Mouse (Mus musculus): ENCODE data around the gene Slit3. TPM values are rescaled to one million over a fixed set of nuclear protein-coding genes. Genes with fewer than 3 reads are reported as not detected.

The Slit3 gene
- polyA plus RNA-seq, 1 experiment from 2014 or later = 4.8 TPM

DNA sequence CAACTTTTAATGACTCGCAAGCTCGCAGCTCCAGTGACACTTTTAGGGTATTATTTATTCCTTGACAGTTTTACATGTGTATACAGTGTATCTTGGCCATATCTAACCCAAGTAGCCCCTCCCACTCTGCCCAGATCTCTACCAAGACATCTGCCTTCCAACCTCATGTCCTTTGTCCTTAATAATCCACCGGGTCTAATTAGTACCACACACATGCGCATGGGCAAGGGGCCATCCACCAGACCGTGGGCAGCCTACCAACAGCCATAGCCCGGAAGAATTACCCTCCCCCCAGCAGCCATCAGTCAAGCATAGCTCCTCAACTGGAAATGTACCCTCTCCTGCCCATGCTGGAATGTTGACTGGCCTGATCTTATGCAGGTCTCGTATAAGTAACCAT, 552.0 kb downstream of the Slit3 start:
- H3K4me2 ChIP-seq (replicated peaks; ENCODE audit: low read depth) = no peak overlapping the region

DNA sequence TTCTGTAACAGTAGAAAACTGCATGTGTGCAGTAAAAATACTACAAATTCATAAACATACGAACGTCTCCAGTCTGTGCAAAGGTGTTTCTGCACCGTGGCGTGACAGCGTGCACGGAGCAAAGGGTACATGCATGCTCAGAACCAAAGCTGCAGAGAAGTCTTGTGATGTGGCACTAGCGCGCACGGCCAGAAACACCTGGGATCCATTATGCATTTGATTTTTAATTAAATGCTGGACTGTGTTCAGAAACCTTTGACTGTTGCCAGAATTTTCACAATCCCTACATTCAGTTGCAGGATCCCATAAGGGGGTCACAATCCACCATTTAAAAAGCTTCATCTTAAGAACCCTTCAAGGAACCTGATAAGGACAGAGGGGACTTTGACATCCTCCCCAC, 553.2 kb downstream of the Slit3 start:
- WGBS = 99% methylated on average over 9 of the region's 9 CpGs

More for the DNA sequence above, 552.0 kb downstream of the Slit3 start:
- no peak for ATAC-seq
- Histone ChIP-seq H3K4me3 (ENCODE audit: low read depth, low read length) (no peak overlapping the region), H3K9ac (ENCODE audit: low read depth, low read length) (no peak overlapping the region), H3K27ac (ENCODE audit: low read depth, low read length) (no peak overlapping the region), H3K36me3 (ENCODE audit: control insufficient read depth, insufficient read depth) (no peaks in the 10 kb centered on the region), H3K4me1 (replicated peaks; ENCODE audit: control insufficient read depth, insufficient read depth, low read length) (no peaks in the 10 kb centered on the region), H3K27me3 (replicated peaks; ENCODE audit: control insufficient read depth, insufficient read depth, low read length) (no peaks in the 10 kb centered on the region), H3K9me3 (ENCODE audit: control insufficient read depth) (no peaks in the 10 kb centered on the region)
- TF ChIP-seq CTCF (IDR thresholded peaks at IDR 0.05; ENCODE audit: low read depth) = no peak
- 89% methylated on average over 7 of the region's 7 CpGs for WGBS

DNA sequence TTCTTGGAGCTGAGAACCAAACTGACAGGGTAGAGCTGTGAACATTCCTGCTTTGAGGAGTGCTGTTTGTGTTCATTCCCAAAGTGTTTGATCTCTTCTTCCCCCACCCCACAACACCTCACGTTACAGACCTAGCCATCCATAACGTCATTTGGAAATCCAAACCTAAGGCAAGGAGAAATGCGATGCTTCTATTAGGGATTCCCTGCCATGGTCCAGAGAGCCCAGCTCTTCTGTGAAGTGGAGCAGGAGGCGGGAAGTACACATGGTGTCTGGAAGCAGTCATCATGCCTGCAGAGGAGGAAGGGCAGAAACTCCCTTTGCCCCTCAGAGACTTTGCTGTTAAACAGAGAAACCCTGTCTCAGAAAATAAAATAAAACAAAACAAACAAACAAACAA, 555.7 kb downstream of the Slit3 start:
- Histone ChIP-seq H3K9me3 (ENCODE audit: control insufficient read depth) (no peaks in the 10 kb centered on the region), H3K36me3 (ENCODE audit: control insufficient read depth, insufficient read depth) (no peaks in the 10 kb centered on the region), H3K4me2 (replicated peaks; ENCODE audit: low read depth) (no peak overlapping the region), H3K4me1 (replicated peaks; ENCODE audit: control insufficient read depth, insufficient read depth, low read length) (no peaks in the 10 kb centered on the region), H3K9ac (ENCODE audit: low read depth, low read length) (no peak overlapping the region), H3K4me3 (ENCODE audit: low read depth, low read length) (no peak overlapping the region), H3K27me3 (replicated peaks; ENCODE audit: control insufficient read depth, insufficient read depth, low read length) (no peaks in the 10 kb centered on the region), H3K27ac (ENCODE audit: low read depth, low read length) (no peak overlapping the region)
- ATAC-seq = no peak
- no peak for TF ChIP-seq CTCF (IDR thresholded peaks at IDR 0.05; ENCODE audit: low read depth)
- WGBS = 66% methylated on average over 4 of the region's 4 CpGs

More for the DNA sequence above, 553.2 kb downstream of the Slit3 start:
- no peaks in the 10 kb centered on the region for H3K4me1 ChIP-seq (replicated peaks; ENCODE audit: control insufficient read depth, insufficient read depth, low read length)
- no peak for ATAC-seq
- TF ChIP-seq CTCF (IDR thresholded peaks at IDR 0.05; ENCODE audit: low read depth) = no peak
- no peaks in the 10 kb centered on the region for H3K27me3 ChIP-seq (replicated peaks; ENCODE audit: control insufficient read depth, insufficient read depth, low read length)
- no peak overlapping the region for H3K4me2 ChIP-seq (replicated peaks; ENCODE audit: low read depth)
- H3K4me3 ChIP-seq (ENCODE audit: low read depth, low read length) = no peak overlapping the region
- H3K36me3 ChIP-seq (ENCODE audit: control insufficient read depth, insufficient read depth) = no peaks in the 10 kb centered on the region
- H3K9ac ChIP-seq (ENCODE audit: low read depth, low read length) = no peak overlapping the region
- H3K27ac ChIP-seq (ENCODE audit: low read depth, low read length) = no peak overlapping the region
- no peaks in the 10 kb centered on the region for H3K9me3 ChIP-seq (ENCODE audit: control insufficient read depth)

DNA sequence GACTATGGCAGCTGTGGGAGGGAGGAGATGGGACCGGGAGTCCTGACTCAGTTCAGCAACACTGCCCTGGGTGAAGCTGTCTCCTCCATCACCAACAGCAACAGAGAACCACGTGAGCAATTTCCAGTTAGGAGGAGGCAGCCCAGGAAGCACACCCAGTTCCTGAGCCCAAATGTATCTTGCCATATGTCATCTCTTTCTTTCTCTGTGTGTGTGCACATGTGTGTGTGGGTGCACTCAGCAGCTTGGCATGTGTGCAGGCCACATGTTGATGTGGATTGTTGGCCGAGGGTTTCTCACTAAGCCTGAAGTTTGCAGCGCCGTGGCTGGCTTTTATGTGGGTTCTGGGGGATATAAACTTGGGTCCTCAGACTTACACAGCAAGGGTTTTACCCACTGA, 559.0 kb downstream of the Slit3 start:
- H3K4me1 ChIP-seq (replicated peaks; ENCODE audit: control insufficient read depth, insufficient read depth, low read length) = no peaks in the 10 kb centered on the region
- H3K27ac ChIP-seq (ENCODE audit: low read depth, low read length) = no peak overlapping the region
- H3K9me3 ChIP-seq (ENCODE audit: control insufficient read depth) = no peaks in the 10 kb centered on the region
- H3K27me3 ChIP-seq (replicated peaks; ENCODE audit: control insufficient read depth, insufficient read depth, low read length) = no peaks in the 10 kb centered on the region
- H3K36me3 ChIP-seq (ENCODE audit: control insufficient read depth, insufficient read depth) = no peaks in the 10 kb centered on the region
- no peak overlapping the region for H3K4me3 ChIP-seq (ENCODE audit: low read depth, low read length)
- H3K9ac ChIP-seq (ENCODE audit: low read depth, low read length) = no peak overlapping the region
- 88% methylated on average over 5 of the region's 5 CpGs for WGBS
- no peak for TF ChIP-seq CTCF (IDR thresholded peaks at IDR 0.05; ENCODE audit: low read depth)
- no peak overlapping the region for H3K4me2 ChIP-seq (replicated peaks; ENCODE audit: low read depth)
- no peak for ATAC-seq

DNA sequence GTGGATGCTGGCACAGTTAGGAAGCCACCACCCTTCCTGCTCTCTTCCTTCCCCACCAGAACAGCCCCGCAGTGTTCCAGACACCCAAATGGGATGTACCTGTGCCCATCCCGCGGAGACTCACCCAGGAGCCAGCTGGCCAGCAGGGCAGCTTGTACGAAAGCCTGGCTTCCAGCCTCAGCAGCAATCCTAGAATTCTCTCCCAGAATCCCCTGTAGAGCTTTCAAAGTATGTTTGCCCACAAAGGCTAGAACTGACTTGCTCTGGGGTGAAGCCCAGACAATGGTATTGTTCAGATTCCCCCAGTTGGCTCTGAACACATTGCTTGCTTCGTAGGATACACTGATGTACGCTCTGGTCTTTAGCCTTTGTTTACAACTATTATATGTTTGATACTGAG, 566.3 kb downstream of the Slit3 start:
- TF ChIP-seq CTCF (IDR thresholded peaks at IDR 0.05; ENCODE audit: low read depth) = no peak
- no peaks in the 10 kb centered on the region for H3K36me3 ChIP-seq (ENCODE audit: control insufficient read depth, insufficient read depth)
- ATAC-seq = no peak
- WGBS = 86% methylated on average over 6 of the region's 6 CpGs
- no peak overlapping the region for H3K27ac ChIP-seq (ENCODE audit: low read depth, low read length)
- H3K9ac ChIP-seq (ENCODE audit: low read depth, low read length) = no peak overlapping the region
- H3K27me3 ChIP-seq (replicated peaks; ENCODE audit: control insufficient read depth, insufficient read depth, low read length) = no peaks in the 10 kb centered on the region
- H3K4me2 ChIP-seq (replicated peaks; ENCODE audit: low read depth) = no peak overlapping the region
- no peaks in the 10 kb centered on the region for H3K4me1 ChIP-seq (replicated peaks; ENCODE audit: control insufficient read depth, insufficient read depth, low read length)
- H3K4me3 ChIP-seq (ENCODE audit: low read depth, low read length) = no peak overlapping the region
- H3K9me3 ChIP-seq (ENCODE audit: control insufficient read depth) = no peaks in the 10 kb centered on the region

DNA sequence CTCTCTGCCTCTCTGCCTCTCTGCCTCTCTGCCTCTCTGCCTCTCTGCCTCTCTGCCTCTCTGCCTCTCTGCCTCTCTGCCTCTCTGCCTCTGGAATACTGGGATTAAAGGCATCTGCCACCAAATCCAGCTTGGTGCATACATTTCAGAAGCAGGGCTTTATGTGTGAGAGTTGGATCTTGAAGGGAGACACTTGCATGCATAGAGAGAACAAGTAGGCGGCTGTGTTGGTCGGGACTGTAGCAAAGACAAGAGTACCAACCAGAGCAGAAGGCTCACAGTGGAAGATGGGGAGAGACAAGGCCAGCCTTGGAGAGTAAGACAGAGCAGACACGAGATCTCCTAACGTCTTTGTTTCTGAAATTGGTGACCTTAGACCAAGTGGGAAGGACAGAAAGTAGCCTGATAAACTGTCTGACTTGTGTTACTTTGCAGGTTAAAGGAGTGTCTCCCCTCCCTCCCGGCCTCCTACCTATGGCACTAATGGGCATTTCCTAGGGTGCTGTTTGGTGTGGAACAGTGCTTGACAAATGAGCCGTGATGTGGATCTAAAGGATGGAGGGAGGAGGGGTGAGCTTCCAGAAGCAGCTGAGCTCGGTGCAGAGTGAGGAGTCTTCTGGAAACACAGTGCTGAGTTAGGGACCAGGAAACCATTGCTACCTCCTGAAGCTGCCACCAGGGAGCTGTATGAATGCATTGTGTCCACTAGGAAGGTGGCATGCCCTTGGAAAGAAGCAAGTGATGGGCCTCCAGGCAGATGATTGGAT, 569.7 kb downstream of the Slit3 start:
- ATAC-seq = no peak
- Histone ChIP-seq H3K36me3 (ENCODE audit: control insufficient read depth, insufficient read depth) (no peaks in the 10 kb centered on the region), H3K4me2 (replicated peaks; ENCODE audit: low read depth) (no peak overlapping the region), H3K4me1 (replicated peaks; ENCODE audit: control insufficient read depth, insufficient read depth, low read length) (no peaks in the 10 kb centered on the region), H3K27ac (ENCODE audit: low read depth, low read length) (no peak overlapping the region), H3K4me3 (ENCODE audit: low read depth, low read length) (no peak overlapping the region), H3K9ac (ENCODE audit: low read depth, low read length) (no peak overlapping the region), H3K9me3 (ENCODE audit: control insufficient read depth) (no peaks in the 10 kb centered on the region), H3K27me3 (replicated peaks; ENCODE audit: control insufficient read depth, insufficient read depth, low read length) (no peaks in the 10 kb centered on the region)
- TF ChIP-seq CTCF (IDR thresholded peaks at IDR 0.05; ENCODE audit: low read depth) = peak; percentile 22; the same call in 1 of the 2 replicates
- 70% methylated on average over 7 of the region's 7 CpGs for WGBS

Measured in intestine, postnatal 0 days (tissue).